Mouse (Mus musculus): ENCODE measurements around the gene Csad.

- no peak for TF ChIP-seq CTCF (conservative IDR thresholded peaks at IDR 0.05; ENCODE audit: low read length)
- no peak for TF ChIP-seq POU5F1 (IDR thresholded peaks at IDR 0.05; ENCODE audit: borderline replicate concordance, low read length)
Measured at GRCm38 (mm10) chr15:102211895-102212294, 7.4 kb upstream of the Csad start.

Measured in E14TG2a.4 (cell line).